Mouse (Mus musculus): ENCODE results near the gene Mrps25.
A peak's percentile ranks its signal among the peaks of the same experiment; 100 is the strongest.

The Mrps25 gene

DNA sequence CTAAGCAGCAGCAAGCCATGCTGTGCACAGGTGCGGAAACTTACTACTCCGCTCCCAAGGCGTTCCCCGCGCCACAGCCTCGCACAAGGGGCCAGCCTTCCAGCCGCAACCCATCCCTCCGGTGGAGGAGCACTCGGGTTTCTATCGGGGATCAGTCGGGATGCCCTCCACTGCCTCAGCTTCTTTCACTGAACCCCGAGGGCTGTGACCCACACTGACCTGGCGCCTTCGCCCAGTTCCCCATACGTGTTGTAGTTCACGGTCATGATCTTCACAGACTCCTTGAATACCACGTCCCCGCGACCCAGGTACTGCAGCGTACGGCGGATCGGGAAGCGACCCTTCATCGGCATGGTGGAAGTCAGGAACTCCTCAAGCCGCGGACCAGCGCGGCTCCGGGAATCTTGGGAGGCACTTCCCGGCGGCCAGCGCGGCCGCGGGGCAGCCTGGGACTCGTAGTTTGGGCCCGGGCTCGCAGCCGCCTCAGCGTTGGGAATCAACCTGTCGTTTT is at the start of gene Mrps25:
Gene Mrps25 (minus strand): TSS at position 413 of the 511 bp plus-strand sequence.
- DNase-seq (ENCODE audit: low read depth) = peak; percentile 59

DNA sequence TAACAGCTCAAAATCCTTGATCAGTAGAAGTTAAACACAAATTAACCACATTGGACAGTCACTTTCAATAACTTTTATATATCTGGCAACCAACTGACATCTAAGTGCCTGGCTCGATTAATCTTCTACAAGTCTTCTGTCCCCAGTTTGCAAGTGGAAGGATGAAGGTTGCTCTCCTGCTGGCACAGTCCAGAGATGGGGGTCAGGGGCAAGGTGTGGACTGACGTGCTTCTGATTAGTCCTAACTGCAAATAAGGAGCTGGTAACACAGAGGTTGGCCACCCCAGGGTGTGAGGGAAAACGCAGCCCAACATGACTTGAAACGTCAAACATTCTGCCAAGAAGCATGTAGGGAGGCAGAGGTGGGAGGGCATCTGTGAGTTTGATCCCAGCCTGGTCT is 47.9 kb upstream of the Mrps25 start:
- no peak for DNase-seq (ENCODE audit: low read depth)

DNA sequence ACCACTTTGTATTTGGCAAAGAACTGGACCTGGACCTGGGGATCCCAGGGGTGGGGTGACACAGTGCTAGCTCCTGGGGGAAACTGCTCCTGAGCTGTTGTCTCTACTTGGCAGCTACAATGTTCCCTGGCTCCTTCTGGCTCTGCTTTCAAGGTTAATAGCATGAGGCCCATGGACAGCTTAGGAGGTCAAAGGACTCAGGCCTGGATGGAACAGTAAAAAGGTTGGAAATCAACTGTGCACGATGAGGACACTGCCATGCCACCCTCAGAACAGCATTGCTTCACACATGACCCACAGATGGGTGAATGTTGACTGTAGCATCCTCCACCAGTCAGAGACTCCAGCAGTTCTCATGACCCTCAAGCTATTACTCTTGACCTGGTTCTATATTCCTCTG is 47.5 kb upstream of the Mrps25 start:
- no peak for DNase-seq (ENCODE audit: low read depth)

DNA sequence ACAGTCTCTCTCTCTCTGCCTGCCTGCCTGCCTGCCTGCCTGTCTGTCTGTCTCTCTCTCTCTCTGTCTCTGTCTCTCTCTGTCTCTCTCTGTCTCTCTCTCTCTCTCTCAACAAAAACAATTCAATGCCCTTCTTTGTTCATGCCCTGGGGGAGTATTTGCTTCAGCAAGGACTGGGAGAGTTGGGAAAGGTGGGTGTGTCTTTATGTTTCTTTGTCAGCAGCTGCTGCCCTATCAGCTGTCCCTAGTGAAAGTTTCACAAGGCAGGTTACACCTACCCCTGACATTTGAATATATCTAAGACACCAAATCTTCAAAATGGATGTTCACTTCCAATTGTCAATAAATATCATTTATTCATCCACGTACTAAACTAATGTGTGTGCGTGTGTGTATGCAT is 45.8 kb upstream of the Mrps25 start:
- no peak for DNase-seq (ENCODE audit: low read depth)

DNA sequence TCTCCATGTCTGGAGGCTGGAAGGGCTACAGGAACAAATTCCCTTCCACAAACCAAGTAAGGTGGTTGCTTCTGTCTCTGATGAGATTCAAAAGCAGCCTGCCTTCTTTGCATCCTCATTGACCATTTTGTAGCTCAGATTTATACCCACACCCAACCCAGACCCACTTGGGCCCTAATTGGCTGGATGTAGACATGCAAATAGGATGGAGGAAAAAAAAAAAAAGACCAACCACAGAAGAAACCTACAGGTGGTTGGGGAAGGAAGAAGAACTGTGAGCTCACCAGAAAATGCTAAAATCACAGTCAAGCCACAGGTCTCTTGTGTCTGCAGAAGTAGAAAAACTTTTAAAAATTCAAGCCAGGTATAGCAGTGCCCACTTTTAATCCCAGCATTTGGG is 45.3 kb upstream of the Mrps25 start:
- no peak for DNase-seq (ENCODE audit: low read depth)

DNA sequence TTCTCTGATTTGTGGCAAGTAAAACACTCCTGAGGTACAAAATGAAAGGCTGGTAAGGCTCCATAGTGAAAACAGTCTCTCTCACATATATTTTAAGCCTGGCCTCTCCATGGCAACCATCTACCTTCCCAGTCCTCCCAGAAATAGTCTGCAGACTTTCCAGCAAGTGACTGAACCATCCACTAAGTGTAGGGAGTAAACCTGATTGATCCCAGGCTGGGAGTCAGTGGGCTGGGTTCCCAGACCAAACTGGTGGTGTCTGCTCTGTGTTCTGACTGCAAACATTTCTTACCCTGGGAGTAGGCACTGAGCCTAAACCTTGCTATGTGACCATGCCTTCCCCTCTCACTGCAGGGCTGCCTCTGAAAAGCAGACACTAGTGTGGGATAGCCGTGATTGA is 41.1 kb upstream of the Mrps25 start:
- no peak for DNase-seq (ENCODE audit: low read depth)

DNA sequence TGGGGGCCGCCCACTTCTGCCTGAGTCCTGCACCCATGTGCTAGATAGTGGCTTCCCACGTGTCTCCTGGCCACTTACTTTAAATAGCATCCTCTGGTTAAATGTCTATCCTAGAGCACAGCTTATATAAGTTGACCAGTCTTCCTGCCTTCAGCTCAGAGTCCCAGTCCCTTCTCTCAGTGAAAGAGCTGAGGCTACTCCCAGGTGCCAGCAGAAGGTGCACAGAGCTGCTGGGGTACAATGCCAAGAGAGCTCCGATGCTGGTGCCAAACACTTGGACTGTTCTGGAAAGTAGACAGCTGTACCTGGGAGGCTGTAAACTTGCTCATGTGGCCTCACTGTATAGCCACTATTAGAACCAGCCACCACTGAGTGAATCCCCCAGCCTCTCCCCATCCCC is 38.2 kb upstream of the Mrps25 start:
- DNase-seq (ENCODE audit: low read depth) = no peak

DNA sequence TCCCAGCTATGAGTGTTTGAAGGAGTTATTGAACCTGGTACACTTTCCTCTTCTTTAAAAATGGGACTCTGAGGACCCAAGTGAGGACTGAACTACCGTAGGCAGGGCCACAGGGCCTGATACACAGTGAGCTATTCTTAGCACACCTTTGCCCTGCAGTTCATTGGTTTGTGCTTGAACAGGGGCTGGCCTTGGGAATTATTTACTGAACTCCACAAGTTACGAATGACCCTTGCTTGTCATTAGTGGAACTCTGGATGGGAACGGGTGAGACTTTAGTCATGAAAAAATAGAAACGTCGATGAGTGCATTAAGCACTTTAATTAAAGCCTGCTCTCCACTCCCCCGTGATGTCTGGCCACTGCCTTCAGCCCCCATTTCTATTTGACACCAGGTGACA is 37.8 kb upstream of the Mrps25 start:
- DNase-seq (ENCODE audit: low read depth) = no peak

DNA sequence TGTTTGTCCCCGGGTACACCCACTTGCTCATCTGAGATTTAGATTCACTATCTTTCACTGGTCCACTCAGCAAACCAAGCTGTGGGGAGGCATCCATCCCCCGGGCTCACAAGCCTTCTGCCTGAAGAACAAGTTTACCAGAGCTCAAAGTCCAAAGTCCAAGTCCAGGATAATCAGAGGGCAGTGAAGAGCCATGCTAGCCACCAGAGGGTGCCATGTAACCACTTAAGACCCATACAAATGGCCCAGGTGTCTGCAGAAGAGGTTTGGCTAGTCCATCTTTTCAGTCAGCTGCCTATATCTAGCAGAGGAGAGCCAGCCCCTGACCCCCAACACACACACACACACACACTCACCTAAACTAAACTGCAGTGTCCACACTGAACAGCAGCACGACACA is 35.6 kb upstream of the Mrps25 start:
- DNase-seq (ENCODE audit: low read depth) = peak; percentile 66

DNA sequence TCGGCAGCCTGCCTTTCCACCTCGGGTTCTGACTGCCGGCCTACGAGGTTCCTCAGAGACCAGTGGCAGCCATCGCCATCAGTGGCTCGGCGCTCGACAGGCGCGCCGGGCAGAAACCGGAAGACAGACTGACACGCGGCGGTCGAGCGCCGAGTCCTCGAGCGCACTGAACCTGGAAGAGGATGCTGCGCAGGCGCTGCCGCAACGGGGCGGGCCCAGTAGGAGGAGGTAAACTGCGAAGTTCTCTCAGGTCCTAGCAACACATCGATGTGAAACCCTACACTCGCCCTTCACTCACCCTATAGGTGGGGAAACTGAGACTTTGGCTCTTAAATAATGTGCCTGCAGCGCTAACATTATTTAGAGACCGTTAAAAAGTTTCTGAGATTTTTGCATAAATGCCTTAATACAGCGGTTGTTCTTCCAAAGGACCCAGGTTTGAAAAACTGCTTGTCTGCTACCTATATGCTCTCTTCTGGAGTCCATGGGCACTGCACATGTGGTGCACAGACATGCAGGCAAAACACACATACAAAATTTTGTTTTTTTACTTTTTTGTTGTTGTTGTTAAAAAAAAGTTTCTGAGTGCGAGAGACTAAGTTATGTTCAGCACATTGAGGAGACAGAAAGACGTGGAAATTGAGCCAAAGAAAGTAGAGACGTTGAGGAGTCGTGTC is 31.1 kb upstream of the Mrps25 start, which contains the start of gene Rbsn:
Gene Rbsn (minus strand): TSS at position 153 of the 677 bp plus-strand sequence.
- peak; percentile 92 for DNase-seq (ENCODE audit: low read depth)

DNA sequence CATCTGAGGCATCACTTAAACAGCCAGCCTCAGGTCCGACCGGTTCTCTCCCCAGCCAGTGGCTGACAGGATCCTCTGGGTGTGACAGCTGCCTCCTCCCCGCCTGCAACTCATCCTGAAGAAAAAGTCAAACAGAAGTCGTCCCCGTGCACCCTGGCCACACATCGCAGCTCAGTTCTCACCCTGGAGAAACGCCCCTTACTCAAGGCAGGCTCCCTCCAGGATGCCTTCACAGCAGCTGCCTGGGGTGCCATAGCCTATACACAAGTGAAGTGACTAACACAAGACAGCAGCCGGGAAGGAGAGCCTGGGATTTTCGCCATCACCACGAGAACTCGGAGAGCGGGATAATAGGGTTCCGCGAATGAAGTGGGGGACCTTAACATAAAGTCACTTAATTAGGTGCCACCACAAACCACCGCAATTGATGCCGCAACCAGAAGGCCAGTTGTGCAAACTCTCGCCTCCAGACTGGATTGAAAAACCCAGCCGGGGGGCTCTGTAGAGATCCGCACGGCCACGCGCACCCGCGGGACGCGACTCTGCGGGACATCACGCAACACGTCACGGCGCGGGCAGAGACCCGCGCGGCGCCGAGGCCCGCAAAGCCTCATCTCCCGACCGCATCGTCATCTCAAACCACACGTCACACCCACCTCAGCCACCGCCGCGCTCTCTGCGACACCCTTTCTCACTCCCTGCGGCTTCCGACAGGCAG is 30.4 kb upstream of the Mrps25 start:
- DNase-seq (ENCODE audit: low read depth) = no peak

DNA sequence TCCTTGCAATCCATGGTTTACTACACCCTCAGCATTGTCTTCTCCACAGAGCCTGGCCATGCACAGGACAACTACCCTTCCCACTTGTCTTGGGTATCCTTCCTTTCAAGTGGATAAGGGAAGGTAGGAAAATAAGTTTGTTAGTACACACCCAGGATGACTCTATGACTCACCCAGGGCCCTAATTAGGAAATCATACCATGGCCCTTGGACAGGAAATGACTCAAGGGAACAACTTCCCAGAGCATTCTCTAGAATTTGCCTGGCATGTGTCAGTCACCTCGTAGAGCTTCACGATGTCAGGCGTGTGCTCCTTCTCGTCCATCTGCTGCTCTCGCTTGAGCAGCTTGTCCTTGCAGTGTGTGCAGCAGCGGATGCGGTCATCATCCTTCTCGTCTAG is 15.6 kb upstream of the Mrps25 start:
- DNase-seq (ENCODE audit: low read depth) = peak; percentile 67

DNA sequence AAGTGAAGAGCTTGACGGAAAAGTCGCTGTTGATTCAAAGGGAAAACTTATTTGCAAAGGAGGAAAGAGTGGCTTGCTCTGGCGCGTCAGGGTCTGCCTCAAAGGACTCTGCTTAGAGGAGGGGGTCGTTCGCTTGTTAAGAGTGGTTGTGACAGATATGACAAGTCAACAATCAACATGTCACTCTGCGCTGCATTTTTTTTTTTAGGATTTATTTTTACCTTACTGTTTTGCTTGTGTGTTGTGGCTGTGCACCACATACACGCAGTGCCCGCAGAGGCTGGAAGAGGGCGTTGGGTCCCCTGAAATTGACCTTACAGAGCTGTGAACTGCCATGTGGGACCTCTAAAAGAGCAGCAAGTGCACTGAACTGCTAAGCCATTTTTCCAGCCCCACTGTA is 345 bp upstream of the Mrps25 start:
- peak; percentile 65 for DNase-seq (ENCODE audit: low read depth)

DNA sequence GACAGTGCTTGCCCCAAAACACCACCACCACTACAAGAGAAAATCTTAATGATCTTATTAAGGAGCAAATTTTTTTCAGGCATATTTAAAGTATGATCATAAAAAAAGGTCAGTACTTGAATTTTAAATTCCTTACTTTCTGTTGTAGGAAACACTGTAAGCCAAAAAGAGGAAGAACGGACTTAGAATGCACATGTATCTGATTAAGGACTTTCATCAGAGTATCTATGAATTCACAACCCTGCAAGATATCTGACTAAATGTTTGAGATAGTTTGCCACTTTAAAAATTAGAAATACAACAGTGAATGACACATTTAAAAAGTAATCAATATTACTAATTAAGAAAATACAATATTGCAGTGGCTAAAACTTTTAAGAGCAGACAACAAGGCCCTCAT is 7.4 kb downstream of the Mrps25 start:
- DNase-seq (ENCODE audit: low read depth) = no peak

DNA sequence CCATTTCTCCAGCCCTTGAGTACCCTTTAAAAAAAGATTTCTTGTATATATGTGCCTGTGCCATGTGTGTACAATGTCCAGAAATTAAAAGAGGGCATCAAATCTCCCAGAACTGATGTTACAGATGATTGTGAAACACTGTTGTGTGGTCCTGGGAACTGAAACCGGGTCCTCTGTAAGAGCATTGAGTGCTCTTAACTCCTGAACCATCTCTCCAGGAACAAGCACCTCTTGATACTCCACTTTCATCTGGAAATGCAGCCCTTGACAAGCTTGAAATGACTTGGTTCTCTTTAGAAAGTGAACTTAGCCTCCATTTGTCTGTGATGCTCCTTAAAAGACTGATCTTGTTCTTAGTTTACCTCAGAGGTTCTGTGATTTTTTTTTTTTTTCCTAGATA is 21.1 kb downstream of the Mrps25 start:
- DNase-seq (ENCODE audit: low read depth) = no peak

DNA sequence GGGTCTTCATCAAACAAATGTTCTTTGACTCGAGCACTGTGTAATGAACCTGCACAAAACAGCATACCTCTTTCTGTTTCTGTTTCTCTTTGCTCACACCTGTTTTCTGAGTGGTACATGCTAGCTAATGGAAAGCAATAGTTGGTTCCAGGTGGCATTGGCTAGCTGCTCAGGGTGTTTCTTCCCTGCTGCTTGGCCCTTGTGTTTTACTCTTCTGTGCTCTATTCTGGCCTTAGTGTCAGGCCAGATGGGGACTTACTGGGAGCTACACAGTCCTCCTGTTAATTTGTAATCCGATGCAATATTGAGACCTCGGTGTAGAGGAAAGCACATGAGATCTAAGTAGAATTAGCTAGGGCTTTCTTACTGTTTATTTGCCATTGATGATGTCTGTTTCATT is 25.0 kb downstream of the Mrps25 start:
- no peak for DNase-seq (ENCODE audit: low read depth)

DNA sequence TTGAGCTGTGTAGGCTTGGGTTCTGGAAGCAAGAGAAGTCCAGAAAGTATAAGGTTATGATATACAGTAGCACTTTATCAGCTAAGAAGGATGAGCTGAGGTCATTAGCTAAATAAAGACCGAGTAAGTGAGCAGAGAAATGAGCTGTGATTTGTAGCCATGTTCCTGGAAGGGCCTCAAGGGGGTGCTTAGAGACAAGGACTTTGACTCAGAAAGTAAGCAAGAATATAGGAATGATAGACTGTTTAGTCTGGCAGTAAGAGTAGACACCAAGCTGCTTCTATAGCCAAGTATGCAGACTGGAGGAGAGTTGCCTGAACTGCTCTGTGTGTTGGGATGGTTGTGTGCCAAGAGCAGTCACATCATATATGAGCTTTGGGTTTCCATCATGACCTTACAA is 30.1 kb downstream of the Mrps25 start:
- no peak for DNase-seq (ENCODE audit: low read depth)

DNA sequence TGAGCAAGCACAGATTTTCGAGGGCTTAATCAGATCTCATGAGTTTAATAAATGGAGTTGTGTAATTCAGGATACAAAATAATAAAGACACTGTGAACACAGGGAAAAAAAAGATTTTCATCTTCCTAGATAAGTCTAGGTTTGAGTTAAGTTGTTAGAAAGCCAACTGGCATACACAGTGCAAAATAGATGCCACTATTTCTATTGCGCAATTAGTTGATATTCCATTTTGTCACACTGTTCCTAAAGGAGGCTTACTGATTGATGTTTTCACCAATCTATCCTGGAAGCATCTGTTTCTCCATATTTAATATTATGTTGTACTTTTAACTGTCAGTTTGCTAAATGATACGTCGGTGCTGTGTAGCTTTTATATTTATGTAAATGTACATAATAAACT is 38.0 kb downstream of the Mrps25 start:
- no peak for DNase-seq (ENCODE audit: low read depth)

DNA sequence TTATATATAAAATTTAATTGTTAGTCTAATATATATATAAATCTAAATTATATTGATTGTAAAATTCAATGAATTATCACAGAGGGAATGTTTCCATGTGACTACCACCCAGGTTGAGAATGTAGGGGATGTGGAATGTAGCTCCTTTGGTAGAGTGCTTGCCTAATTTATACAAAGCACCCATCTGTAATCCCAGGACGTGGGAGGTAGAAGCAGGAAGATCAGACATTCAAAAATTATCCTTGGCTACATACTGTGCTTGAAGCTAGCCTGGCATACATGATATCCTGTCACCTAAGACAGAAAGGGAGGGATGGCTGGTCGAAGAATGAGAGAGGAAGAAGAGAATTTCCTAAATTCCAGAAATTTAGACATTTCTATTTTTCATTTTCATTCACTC is 47.5 kb downstream of the Mrps25 start:
- DNase-seq (ENCODE audit: low read depth) = no peak

DNA sequence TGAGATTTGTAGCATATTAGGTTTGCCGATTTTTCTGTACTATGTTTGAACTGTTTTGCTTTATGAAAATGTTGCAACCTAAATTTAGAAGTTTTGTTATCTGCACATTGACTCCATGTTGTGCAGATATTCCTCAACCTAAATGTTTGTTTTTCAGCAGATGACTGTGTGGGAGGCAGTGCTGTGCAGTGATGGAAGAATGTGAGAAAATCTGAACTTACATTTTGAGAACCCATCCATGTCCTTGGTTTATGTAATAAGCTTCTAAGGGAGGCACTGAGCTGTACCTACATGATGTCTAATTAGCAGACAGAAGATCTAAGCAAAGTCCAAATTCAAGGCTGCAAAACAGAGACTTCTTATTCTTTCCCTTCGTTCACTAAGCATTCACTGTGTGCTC is 50.2 kb downstream of the Mrps25 start:
- DNase-seq (ENCODE audit: low read depth) = no peak

DNA sequence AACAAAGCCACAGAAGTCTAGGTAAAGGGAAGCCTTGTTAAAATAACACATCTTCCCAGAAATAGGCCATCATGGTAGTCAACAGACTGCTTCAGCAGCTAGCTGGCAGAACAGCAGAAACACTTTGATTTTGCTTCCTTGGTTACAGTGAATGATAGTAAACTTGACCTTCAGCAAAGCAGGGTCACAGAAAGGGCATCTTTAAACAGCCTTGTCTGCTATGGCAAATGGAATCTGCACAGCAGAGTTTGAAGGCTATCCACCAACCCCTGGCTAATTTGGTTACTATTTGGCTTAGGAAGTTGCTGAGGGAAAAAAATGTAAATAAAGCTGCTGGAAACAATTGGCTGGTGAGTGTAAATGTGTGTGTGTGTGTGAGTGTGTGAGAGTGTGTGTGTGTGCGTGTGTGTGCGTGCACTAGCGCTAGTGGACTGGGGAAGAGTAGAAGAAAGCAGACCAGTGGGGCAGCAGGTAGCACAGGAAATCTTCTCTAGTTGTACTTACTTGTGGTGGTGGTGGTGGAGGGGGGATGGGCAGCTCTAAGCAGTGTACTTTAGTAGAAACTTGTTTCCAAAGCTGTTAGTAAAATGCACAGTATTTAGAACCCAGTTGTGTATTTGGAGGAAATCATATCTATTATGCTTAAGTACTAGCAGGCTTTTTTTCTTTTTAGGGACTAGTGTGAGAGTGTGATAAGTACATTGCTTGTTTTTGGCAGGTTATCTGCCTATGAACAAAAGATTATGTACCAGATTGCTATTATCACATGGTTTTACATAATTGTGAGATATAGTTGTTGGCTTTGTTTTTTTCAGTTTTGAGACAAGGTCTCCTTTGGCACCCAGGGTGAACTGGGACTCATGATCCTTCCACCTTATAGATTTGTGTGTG is 51.6 kb downstream of the Mrps25 start:
- peak; percentile 45 for DNase-seq (ENCODE audit: low read depth)

DNA sequence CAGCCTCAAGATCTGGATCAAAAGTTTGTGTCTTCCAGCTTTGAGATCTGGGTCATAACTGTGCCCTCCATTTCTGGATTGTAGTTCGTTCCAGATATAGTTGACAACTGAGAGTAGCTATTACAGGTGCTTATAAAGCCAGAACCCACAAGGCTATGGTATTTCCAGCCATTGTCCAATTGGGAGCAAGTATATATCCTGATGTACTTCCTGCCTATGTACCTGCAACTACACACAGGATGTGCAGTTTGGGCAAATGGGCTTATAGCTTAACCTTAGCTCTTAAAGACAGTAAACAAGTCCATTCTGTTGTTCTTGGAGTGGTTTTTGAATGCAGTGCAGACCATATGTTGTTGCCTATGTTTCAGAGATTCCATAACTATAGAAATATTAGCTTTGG is 52.4 kb downstream of the Mrps25 start:
- DNase-seq (ENCODE audit: low read depth) = no peak

All from 416B (cell line).